Mouse (Mus musculus) lung, postnatal 25 days (tissue): Measurements from ENCODE around the gene Senp2.

Experiments
- DNase-seq: peaks from one replicate; pipeline ENCODE4 v3.0.0; 2022; ENCODE audit warnings: low spot score

Gene Senp2

DNA sequence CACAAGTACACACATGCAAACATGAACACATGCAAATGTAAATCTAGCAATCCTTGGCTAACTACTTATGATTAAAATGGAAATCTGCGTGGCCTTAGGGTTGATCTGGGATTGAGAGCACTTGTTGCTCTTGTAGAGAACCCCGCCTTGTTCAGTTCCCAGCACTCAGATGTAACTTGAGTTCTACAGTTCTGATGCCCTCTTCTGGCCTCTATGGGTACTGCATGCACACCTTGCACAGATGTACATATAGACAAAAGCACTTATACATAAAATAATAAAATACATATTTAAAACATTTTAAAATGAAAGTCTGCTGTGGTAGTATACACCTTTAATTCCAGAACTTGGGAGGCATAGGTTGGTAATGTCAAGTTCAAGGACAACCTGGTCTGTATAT lies 12.8 kb downstream of the Senp2 start:
- DNase-seq = no peak

DNA sequence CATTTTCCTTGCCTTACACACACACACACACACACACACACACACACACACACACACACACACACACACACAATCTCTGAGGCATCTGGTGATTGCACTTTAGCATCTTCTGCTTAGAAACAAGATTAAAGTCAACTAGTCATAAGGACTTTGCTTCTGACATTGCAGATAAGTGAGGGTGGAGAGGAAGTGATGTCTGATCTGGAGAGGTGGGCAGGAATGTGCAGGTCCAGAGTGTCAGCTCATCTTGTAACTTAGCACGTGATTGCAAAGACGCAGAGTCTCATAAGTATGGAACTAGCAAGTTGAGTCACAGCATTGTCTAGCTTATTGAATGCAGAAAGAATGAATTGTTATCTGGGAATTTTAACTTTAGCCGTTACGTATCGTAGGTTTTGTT lies 18.2 kb downstream of the Senp2 start:
- no peak for DNase-seq

DNA sequence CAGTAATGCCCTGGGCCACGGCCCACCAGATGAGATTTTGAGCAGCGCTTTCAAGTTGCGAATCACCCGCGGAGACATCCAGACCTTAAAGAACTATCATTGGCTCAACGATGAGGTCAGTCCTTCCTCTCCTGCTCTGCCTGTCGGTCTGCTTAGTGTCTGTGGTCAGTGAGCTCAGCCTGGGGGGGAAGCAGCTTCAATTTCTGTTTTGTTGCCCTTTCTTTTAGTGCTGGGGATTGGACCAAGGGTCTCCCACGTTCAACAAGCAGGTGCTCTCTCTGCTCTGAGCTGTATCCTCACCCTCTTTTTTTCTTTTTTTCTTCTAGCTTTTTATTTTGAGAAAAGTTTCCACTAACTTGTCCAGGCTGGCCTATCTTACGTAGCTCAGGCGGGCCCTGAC lies 29.3 kb downstream of the Senp2 start:
- no peak for DNase-seq

DNA sequence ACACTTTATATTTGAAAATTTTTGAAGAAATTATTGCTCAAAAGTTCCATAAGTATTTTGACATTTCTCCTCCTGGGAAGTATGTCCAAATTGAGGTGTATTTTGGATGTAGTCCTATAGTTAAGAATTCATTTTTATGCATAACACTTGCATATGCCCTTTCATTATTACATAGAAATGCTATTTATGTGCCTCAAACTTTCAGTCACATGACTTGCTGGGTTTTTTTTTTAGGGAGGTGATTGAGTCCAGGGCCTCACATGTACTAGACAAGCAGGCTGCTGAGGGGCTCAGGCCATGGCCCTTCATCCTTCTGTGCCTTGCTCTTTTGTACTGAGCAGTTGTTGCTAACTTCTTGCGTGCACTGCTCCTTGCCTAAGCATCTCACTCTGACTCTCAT lies 30.7 kb downstream of the Senp2 start:
- no peak for DNase-seq

DNA sequence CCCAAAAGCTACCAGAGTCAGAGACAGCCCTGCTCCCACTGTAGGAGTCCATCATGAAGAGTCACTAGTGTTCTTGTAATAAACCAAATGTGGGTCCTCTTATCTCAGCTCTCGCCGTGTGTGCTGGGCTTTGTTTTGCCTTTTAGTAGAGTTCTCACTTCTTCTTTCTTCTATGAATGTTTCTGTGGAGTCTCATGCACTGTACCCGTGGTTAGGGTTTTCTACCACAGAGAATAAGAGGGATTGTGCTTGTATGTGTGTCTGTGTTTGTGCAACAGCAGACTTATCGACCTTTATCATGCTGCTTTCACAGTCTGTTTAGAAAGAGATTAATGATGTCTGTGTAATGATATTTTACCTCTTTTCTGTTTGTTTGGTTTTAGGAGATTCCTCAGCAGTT lies 34.5 kb downstream of the Senp2 start:
- no peak for DNase-seq

DNA sequence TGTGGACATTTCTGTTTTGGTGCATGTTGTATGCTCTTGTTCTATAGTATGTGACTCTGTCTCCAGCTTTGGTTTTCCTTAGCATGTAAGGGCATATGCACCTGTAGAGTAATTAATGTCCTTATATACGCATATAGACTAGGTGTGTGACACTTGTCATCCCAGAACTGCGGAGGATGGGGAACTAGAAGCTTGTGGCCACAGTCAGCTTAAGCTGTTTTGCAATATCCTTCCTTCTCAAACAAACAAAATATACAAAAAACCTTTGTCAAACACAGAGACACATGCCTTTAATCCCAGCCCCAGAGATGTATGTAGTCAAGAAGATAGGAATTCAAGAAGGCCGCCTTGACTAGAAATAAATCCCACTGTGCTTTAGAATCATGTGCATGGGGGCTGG lies 36.6 kb downstream of the Senp2 start:
- no peak for DNase-seq

DNA sequence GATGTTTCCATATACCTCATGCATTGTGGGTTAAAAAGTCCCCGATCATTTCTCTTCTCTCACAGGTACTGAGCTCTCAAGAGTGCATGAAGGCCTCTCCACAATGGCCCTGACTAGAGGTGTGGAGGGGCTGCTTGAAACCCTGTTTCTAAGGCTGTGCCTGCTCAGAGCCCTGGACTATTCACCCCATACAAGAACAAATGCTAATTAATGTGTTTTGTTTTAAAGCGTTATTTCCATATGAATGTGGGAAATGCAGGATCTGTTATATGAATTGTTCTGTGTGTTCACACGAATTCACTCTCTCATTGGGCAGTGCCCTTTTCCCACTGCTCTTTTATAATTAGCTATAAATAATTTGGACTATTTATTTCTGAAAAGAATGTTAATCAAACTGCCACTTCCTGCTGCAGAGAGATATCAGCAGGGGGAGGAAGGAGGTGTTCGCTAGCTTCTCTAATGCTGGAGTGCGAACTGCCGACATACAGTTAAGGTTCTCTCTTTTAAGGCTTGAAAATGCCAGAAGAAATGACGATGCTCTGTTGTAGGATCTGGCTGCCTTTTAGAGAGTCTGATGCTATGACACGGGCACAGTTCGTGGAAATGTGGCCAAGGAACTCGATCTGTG lies 37.6 kb downstream of the Senp2 start:
- no peak for DNase-seq

DNA sequence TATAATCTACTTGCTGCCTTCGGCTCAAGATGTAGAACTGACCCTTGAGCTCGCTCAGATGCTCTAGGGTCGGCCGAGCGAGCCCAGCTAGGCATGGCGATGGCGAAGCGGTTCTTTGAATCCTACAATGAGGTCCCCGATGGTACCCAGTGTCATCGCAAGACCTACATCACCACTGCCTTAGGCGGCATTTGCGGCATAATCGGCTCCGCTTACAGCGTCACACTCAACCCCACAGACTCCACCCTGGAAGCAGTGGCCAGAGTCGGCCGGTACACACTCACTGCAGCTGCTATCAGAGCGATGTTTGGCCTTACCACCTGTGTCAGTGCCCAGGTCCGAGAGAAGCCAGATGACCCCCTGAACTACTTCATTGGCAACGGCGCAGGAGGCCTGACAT lies 44.1 kb downstream of the Senp2 start:
- DNase-seq = no peak

DNA sequence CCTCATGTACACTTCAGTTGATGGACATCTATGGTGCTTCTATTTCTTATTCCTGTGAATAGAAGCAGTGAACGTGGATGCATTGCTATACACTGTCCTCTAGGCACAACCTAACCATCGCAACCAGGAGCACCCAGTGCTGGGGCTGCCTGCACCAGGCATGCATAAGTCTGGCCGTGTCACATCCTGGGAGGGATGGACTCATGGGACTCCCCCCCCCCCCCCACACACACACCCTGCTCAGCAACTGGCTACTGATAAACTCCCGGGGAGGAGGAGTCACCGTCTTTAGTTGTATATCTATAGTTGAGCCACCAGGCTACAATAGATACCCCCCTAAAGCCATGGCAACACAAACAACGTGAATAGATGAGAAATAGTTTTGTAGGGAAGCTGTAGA lies 48.2 kb downstream of the Senp2 start:
- no peak for DNase-seq

DNA sequence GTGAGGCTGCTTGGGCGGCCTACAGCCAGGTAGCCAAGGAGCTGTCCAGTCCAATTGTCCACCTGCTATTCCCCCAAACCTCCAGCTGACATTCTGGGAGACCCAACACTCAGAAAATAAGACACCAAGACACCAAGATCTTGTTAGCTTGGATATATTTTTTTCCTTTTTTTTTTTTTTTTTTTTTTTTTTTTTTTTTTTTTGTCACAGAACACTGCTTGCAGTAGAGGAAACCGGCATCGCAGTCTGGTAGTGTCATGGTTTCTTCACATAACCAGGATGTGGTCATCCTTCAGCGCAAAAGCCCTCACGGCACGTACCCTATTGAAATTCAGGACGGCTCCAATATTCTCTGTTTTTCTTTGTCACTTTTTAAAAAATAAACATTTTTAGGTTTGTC lies 49.6 kb downstream of the Senp2 start:
- no peak for DNase-seq

DNA sequence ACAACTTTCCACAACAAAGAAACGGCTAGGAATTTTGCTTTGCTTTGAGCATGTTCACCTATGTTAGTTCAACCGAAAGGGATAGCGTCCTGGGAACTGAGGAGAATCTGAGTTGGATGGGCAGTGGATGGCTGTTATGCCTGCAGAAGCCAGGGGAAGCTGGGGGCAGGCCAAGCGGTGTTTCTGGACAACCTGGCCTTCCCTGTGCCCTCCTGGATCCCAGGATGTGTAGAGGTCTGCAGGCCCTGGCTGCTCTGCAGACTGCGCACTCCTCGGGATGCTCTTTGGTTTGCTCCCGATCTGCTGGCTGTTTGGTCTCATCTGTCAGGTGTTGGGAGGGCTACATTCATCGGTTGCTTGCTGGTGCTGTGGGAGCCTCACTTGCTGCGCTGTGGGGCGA lies 51.1 kb downstream of the Senp2 start:
- DNase-seq = no peak

DNA sequence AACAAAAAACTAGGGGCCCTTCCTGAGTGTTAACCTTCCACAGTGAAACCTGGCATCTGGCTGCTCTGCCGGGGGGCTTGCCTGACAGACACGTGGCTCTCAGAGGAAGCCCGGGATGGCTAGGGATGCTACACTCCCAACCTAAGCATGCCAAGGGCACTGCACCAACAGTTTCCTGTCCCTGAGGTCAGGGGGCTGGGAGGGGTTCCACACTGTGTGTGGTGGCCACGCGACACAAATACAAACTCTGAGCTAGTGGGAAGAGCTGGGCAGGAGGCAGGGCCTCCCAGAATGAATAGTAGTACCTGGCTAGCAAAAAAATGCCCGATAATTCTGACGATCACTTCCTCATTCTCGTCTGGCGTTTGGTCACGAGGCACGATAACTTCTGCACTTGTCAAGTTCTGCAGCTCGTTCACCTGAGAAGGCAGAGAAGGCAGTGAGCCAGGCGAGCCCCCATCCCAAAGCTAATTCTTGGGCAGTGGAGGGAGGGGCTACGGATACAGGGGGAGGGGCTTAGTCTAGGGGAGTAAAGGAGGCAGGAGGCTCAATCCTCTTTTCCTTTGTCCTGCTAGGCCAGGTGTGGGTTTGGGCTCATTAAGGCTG lies 52.4 kb downstream of the Senp2 start:
- no peak for DNase-seq

DNA sequence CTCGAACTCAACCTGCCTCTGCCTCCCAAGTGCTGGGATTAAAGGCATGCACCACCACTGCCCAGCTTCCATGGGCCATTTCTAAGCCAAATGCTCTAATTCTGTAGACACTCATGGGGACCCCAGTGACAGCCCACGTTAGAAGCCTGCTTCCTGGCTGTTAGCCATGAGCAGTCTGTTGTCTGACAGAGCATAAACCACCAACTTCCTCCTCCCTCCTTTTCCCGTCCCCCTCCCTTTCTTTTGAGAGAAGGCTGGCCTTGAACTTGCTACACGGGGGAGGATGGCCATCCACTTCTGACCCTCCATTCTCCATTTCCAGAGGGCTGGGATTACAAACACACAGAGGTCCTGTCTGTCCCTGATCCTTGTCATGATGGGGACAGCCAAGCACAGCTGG lies 53.0 kb downstream of the Senp2 start:
- DNase-seq = no peak

DNA sequence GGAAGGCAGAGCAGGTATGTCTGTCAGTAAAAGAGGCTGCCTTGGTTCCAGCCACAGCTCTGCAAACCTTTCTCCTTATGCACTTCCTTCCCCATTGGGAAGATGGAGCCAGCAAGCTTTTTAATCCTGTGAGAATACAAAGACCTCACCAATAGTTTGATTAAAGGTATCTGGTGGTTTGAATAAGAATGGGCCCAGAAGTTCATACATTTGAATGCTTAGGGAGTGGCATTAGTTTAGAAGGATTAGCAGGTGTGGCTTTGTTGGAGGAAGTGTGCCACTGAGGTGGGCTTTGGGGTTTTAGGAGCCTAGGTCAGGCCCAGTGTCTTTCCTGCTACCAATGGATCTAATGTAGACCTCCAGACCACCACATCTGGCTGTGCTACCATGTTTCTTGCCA lies 56.3 kb downstream of the Senp2 start:
- DNase-seq = no peak

DNA sequence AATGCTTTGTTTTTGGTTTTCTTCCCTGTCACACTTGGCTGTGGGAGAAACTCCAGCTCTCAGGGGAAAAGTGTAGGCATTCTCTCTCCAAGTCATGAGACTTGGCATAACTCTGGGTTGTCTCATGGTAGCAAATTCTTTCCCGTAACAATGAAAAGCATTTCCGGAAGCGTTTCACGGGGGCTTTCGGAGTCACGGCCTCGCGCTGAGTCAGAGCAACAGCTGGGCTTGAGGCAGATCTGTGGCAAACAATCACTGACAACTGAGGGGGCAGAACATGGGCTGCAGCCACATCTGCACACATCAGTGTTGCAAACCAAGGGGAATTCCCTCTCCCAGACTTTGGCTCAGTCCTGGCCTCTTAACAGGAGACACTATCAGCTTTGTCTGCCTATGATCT lies 58.1 kb downstream of the Senp2 start:
- DNase-seq = peak; percentile 29

DNA sequence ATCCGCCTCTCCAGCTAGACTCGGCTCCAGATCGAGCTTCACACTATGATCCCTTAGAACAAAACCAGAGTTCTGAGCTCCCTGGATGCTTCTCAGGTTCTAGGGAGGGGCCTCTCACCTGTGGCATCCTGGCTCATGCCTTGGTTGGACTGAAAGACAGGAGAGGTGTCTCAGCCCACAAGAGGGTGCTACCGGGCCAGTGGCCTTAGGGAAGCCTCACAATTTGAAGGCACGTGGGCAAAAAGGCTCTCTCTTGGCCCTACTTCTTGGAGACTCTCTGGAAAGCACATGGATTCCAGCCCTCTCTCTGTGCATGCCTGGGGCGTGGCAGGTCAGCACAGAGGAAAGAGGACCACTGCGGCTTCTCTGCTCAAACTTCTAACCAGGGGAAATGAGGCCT lies 62.1 kb downstream of the Senp2 start:
- DNase-seq = no peak

DNA sequence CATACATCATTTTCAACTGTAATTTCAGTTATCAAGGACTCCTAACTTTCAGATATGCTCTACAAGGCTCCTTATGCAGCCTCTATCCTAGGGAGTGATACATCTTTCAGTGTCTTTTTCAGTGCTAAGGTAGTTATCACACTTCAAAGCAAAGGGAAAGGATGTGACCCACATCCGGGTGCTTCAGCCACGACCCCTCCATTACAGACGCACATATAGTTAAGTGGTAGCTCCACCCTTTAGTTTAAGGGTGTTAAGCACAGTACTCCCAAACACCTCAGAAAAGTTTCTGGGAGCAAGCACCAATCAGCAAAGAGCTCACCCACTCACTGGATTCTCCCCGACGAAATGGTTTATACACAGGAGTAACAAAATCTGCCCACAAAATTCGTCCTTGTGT lies 65.8 kb downstream of the Senp2 start:
- DNase-seq = no peak

DNA sequence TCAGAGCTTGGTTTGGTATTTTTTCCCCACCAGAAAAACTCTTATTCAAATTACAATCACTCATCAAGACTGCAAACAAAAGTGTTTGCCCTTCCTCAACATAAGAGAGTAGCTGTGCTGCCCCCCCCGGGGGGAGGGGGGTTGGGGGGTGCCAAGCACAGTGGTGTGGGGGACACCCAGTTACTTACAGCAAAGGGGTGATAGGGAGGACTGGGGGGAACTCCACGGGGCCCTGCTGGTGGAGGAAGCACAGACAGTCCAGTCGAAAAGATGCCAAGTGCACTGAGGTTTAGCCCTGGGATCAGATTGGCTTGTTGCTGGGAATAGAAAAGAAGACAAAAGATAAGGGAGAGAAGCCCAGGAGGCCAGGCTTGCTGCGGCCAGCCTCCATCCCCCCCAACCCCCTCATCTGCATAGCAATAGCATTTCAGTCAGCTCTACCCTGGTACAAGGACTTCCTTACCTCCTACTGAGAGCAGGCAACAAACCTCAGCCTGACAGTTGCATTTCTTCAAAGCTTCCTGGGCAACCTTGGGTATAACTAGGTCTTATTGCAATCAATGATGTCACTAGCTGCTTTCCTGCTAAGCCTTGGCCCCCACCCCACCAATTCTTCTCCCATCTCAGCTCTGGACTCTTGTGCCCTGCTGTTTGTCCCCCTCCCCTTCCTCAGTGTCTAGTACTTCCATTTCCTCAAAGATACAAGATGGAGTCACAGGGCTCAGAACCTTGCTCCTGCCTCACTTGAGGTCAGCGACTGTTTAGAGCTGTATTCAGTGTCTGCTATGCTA lies 66.7 kb downstream of the Senp2 start:
- no peak for DNase-seq

DNA sequence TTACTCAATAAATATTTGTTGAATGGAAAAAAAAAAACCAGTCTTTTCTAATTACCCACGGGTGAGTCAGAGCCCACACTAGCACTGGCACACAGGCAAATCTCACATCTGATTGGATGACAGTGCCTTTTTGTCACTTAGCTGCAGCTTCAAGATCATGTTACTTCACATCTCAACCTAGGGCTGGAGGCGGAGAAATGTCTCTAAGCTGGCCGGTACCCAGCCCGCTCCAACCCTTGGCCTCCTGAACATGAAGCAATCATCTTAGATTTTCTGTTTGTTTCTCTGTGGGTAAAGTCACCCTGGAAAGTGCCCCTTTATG lies 67.3 kb downstream of the Senp2 start:
- peak; percentile 77 for DNase-seq

DNA sequence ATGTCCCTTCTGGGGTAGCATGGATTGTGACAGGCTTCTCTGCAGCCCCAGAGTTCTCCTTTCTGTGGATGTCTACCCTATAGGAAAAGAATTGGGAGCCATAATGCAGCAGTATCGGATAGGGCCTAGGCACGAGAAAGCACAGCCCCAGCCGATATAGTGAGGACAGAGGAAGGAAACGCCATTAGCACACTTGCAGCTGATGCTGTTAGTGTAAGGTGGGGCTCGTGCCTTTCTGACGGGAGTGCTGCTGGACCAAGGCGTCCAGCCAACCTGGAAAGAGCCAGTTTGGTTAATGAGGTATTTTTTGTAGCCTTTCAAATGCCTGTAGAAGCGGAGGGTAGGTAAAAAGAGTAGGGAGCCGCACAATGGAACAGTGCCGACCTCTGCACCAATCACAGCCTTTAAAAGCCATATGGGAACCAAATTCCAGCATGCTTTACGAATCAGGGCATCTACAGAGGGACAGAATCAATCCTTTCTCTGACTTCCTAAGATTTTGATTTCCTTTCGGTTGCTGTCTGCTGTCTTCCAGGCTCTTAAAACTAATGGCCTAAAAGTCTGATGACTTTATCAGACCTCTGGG lies 70.9 kb downstream of the Senp2 start:
- DNase-seq = no peak

DNA sequence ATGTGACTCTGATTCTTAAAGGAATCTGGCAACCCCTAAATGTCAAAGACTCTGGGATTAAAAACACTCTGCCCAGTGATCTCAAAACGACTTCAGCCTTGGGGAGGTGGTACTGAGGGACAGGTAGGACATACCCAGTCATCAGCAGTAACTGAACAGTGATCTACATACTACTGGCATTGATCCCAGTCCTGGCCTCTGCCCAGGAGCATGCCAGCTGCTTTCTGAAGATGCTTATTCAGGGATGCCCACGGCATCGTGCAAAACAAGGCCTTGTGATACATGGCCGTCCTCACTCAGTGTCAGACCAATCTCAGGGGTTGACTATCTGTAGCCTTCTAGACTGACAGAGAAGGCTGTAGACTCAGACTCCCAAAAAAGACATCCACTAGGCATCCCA lies 76.1 kb downstream of the Senp2 start:
- DNase-seq = no peak

DNA sequence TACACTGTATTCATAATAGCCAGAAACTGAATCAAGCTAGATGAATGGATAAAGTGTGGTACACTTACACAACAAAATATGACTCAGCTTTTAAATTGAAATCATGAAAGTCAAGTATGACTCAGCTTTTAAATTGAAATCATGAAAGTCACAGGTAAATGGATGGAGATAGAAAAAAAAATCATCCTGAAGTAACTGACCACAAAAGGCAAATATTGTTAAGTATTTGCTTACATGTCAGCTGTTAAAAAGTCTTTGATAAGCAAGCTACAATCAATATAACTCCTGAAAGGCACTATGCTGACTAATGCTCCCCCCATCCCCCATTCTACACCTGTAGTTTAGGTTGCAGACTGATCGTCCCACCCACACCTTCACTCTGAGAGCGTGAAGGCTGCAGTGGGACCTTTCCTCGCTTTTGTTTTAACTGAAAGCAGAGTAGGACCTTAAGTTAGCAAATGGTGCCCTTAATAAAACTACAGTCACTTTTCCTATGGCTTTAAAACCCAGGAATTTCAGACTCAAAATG lies 82.0 kb downstream of the Senp2 start:
- no peak for DNase-seq

DNA sequence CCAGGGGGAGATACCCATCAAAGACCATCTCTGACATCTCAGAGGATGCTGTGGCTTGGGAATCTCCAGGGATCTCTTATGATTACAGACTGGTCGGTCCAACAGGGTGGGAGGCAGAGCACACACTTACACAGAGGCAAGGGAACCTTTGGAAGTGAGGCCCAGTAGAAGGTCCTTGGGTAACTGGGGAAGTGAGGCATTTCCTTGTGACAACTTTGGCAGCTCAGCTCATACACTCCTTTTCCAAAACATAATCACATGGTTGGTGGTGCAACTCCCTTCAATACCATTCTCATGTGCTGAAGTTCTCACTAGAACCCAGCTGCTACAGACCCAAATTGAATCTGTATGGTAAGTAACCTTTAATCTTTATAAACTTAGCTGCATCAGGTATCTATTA lies 86.5 kb downstream of the Senp2 start:
- no peak for DNase-seq
